Mouse (Mus musculus): ENCODE measurements around the gene Lrpap1. TPM values are rescaled to one million over a fixed set of nuclear protein-coding genes. Genes with fewer than 3 reads are reported as not detected.

Lrpap1 gene
- total RNA-seq (2023) = 10 to 100 TPM; 74.8 to 75.8 TPM

GRCm38 (mm10) chr5:35104960-35105921, at the start of gene Lrpap1:
TSS of gene Lrpap1 (minus strand) at chr5:35105766.

GRCm38 (mm10) chr5:35056604-35057432, 48.7 kb downstream of the Lrpap1 start, which contains the start of gene Dok7:
TSS of gene Dok7 (plus strand) at chr5:35056766.

Other genes starting within 250 kb of the Lrpap1 start
- 1 to 10 TPM in 1 of 2 experiments, under 1 TPM in 1; 0.84 to 1.6 TPM for gene Msantd1, start 197.8 kb downstream of the Lrpap1 start, total RNA-seq (2023)
- 1 to 10 TPM; 3.1 to 3.8 TPM for gene Rgs12, start 156.3 kb downstream of the Lrpap1 start, total RNA-seq (2023)
- gene Hgfac, start 64.3 kb downstream of the Lrpap1 start, total RNA-seq (2023) = not detected
- gene Dok7, start 49.0 kb downstream of the Lrpap1 start, total RNA-seq (2023) = not detected
- gene Adra2c, start 172.6 kb upstream of the Lrpap1 start, total RNA-seq (2023) = not detected

Measured in monocyte, adult 59 days (primary cell).